Mouse (Mus musculus) midbrain, embryonic 10.5 days (tissue): Measurements from ENCODE around the gene Ppp1r13b. TPM values are rescaled to one million over a fixed set of nuclear protein-coding genes. Genes with fewer than 3 reads are reported as not detected.

Experiments
- DNase-seq: peaks from one replicate; pipeline ENCODE4 v3.0.0-alpha.2; 2017; ENCODE audit warnings: low spot score
- H3K27ac ChIP-seq: fragments of 300-500 bp; sonication (generic); replicated peaks from 2 replicates; pipeline ENCODE4 v1.5.1; 2016; ENCODE audit warnings: mild to moderate bottlenecking
- H3K27me3 ChIP-seq: fragments of 300-500 bp; sonication (generic); 2 replicates; pipeline ENCODE4 v1.6.1; 2016; ENCODE audit warnings: low read depth, mild to moderate bottlenecking; ENCODE audit not compliant: poor library complexity, severe bottlenecking
- H3K36me3 ChIP-seq: fragments of 300-500 bp; sonication (generic); 2 replicates; pipeline ENCODE4 v1.6.1; 2016; ENCODE audit warnings: mild to moderate bottlenecking, moderate library complexity
- H3K4me1 ChIP-seq: fragments of 300-500 bp; sonication (generic); 2 replicates; pipeline ENCODE4 v1.6.1; 2016
- H3K4me3 ChIP-seq: fragments of 300-500 bp; sonication (generic); 2 replicates; pipeline ENCODE4 v1.5.1; 2016; ENCODE audit warnings: mild to moderate bottlenecking, moderate library complexity
- H3K9me3 ChIP-seq: fragments of 300-500 bp; sonication (generic); replicated peaks from 2 replicates; pipeline ENCODE4 v1.6.1; 2016; ENCODE audit warnings: mild to moderate bottlenecking
- WGBS: fragments of 180-500 bp; shearing (Covaris S2); methylation state at CpG from one replicate; pipeline ENCODE4 v1.1.7; 2016; 5-methylcytosine and 5-hydroxymethylcytosine counted together
- polyA plus RNA-seq: library from polyadenylated mRNA; unstranded; fragments of >200 nt; fragmentation: Nextera tagmentation; extraction: Ambion mirVana; gene quantifications from 2 replicates; pipeline ENCODE4 v1.2.1, GENCODE M21; 2016

The Ppp1r13b gene
- polyA plus RNA-seq, 1 experiment from 2014 or later: 3.5 TPM

DNA sequence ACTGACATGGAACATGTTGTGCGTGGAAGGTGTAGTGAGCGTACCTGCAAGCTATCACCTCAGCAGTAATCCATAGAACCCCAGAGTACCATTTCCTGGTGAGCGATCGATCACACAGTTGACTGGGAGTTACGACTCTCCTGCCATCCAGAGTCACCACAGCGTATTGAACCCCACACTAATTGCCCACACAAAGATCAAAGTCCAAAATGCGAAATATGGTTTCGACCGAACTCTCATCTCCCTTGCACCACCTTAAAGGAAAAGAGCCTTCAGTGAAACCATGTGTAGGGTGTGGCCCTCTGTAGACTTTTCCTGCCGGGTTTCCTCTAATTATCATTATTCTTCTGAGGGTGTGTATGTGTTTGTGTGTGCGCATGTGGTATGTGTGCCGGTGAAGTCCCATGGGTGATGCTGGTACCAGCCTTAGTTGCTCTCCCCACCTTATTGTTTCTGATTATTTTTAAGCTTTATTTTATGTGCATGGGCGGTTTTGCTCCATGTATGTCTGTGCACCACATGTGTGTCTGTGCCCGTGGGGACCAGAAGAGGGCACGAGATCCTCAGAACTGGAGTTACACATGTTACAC, 3.4 kb upstream of the Ppp1r13b start:
- Histone ChIP-seq H3K36me3 (no peaks in the 10 kb centered on the region), H3K9me3 (no peaks in the 10 kb centered on the region), H3K27me3 (peaks cover 45% of the 10 kb centered on the region), H3K4me1 (peaks cover 21% of the 10 kb centered on the region), H3K4me3 (no peak overlapping the region), H3K27ac (no peak overlapping the region)
- DNase-seq: no peak
- WGBS: 92% methylated on average over 15 of the region's 15 CpGs

DNA sequence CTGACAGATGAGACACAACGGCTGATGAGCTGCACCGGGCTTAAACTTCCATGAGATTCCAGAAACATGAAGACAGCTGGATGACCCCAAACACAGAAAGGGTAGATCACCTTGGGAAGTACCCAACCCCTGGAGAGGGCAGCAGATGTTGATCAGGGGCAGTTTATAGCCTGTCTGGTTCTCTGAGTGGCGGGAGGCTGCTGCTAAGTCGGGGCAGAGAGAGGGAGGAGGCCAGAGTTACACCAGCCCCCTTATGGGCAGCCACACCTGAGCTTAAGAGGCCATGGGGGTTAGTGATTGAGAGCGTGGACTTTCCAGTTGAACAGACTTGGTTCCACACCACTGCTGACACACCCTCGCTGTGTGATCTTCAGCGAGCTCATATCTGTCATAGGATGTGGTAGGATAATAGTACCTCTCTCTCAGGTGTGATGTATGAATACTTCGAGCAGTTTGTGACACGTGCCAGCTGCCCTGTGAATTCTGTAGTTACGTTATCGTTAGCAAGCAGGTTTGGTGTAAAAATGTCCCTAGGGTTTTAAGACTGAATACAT, 1.2 kb upstream of the Ppp1r13b start:
- H3K9me3 ChIP-seq: no peaks in the 10 kb centered on the region
- no peaks in the 10 kb centered on the region for H3K36me3 ChIP-seq
- DNase-seq: no peak
- peaks cover 21% of the 10 kb centered on the region for H3K4me1 ChIP-seq
- peak overlapping the region; percentile 79; the same call in 1 of the 2 replicates for H3K4me3 ChIP-seq
- 76% methylated on average over 11 of the region's 11 CpGs for WGBS
- H3K27ac ChIP-seq: no peak overlapping the region
- H3K27me3 ChIP-seq: peaks cover 67% of the 10 kb centered on the region

DNA sequence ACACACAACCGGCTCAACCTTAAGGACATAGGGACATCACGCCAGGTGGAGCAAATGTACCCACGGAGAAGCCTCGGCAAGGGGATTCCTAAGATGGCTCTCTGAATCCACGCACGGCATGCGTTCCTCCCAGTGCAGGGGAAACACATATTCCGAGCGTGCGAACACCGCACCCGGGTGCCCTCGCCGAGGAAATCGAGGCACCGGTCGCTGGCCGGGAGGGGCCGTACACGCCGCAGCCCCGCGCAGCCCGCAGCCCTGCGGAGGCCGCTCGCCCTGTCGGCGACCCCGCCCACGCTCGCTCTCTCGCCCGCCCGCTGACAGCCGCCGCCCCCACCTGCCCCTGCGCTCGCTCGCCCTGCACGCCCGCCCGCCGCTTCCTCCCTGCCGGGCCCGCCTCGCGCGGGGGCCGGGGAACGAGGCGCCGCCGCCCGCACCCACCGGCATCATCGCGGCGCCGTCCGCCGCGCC, 454 bp downstream of the Ppp1r13b start:
- peaks cover 21% of the 10 kb centered on the region for H3K4me1 ChIP-seq
- H3K4me3 ChIP-seq: peak overlapping the region; percentile 79
- H3K27ac ChIP-seq: peak overlapping the region; percentile 78
- WGBS: 5% methylated on average over 63 of the region's 63 CpGs
- H3K27me3 ChIP-seq: peaks cover 77% of the 10 kb centered on the region
- H3K36me3 ChIP-seq: no peaks in the 10 kb centered on the region
- no peaks in the 10 kb centered on the region for H3K9me3 ChIP-seq
- DNase-seq: peak; percentile 51

DNA sequence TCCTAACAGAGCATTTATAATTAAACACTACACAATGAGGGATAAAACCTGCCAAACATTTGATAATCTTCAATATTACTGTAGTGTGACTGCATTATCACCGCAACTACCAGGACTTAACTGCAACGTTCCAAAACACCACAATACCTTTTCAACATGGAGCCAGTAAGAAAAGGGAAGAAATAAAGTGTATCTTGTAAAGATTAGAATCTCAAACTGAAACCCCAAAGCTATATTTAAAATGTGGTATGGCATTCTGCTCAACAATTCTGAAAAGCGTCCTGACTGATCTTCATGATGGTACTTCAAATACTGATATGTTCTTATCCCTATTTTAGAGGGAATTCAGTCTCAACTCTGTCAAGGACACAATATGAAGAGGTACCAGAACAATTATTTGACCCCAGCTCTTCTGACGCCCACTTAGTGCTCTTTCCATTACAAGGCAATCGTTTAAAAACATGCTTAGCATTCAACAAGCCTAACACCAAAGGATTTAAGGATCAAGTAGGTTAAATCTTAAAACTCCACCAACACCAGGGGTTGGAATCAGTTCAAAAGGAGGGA, 1.5 kb downstream of the Ppp1r13b start:
- Histone ChIP-seq H3K9me3 (no peaks in the 10 kb centered on the region), H3K27ac (no peak overlapping the region), H3K4me3 (peak overlapping the region; percentile 79; the same call in 1 of the 2 replicates), H3K4me1 (peaks cover 21% of the 10 kb centered on the region), H3K36me3 (no peaks in the 10 kb centered on the region), H3K27me3 (peaks cover 77% of the 10 kb centered on the region)
- DNase-seq: no peak
- WGBS: 50% methylated on average over 5 of the region's 5 CpGs

DNA sequence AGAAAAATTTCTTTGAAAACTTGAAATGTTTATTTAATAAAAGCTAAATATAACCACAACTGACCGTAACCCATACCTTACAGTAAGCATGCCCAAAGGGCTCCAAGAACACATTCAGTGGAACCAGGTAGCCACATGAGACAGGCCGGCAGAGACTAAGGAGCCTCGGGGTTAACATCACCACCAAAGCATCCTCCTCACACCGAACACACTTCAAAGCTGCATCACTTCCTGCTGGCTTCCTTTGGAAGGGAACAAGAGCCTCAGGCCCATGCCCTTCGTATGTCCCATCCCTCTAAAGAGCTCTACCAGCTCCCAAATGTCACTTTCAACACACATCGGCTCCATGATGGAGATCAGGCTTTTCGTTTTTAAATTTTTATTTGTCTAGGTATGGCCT, 5.4 kb downstream of the Ppp1r13b start:
- Histone ChIP-seq H3K36me3 (no peaks in the 10 kb centered on the region), H3K27me3 (peaks cover 44% of the 10 kb centered on the region), H3K9me3 (no peaks in the 10 kb centered on the region), H3K27ac (no peak overlapping the region), H3K4me1 (peaks cover 10% of the 10 kb centered on the region), H3K4me3 (no peak overlapping the region)
- no peak for DNase-seq
- 88% methylated on average over 7 of the region's 7 CpGs for WGBS

DNA sequence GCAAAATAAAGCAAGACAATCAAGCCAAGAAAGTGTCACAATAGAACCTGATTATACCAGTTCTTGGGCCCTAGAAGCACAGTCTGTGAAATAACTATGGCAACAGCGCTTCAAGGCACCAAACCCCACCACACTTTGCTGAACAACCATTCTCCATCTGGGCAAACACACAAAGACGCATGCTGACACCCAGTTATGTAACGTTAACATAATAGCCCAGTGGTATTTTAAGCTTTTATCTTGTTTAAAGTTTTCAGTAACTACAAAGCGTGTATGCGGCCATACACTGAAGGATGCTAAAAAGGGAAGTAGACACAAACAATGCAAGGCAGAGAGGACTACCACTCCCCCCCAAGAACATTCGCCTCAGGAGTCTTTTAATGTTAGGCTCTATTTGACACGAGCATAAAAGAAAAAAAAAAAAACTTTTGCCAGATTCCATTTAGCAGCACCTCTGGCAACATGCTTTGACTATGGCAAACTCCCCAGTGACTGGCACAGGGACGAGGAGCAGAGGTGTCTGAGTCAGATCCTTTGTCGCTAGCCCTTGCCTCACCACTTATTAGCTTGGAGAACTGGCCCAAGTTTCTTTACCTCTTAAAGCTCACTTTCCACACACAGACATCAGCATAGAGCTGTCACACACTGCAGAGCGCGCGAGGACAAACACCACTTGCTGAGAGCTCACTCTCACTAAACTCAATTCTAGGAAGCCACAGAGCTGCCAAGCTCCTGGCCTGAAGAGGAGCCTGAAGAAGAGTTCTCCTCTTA, 6.6 kb downstream of the Ppp1r13b start:
- DNase-seq: no peak
- Histone ChIP-seq H3K27me3 (peaks cover 32% of the 10 kb centered on the region), H3K4me3 (no peak overlapping the region), H3K36me3 (no peaks in the 10 kb centered on the region), H3K4me1 (peaks cover 3% of the 10 kb centered on the region; the same call in 1 of the 2 replicates), H3K9me3 (no peaks in the 10 kb centered on the region), H3K27ac (no peak overlapping the region)
- 76% methylated on average over 12 of the region's 12 CpGs for WGBS

DNA sequence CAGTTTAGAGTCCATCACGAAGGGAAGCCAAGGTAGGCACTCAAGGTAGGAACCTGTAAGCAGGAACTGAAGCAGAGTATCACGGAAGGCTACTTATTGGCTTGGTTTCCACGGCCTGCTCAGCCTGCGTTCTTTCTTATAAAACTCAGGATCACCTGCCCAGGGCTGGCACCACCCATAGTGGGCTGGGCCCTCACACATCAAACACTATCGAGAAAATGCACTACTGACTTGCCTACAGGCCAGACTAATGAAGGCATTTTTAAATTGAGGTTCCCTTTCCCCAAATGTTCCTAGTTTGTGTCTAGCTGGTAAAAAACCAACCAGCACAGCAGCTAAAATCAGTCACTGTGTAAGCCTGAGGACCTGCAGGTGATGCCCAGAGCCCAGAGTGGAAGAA, 8.3 kb downstream of the Ppp1r13b start:
- DNase-seq: no peak
- 83% methylated on average over 5 of the region's 5 CpGs for WGBS
- Histone ChIP-seq H3K4me1 (peaks cover 3% of the 10 kb centered on the region; the same call in 1 of the 2 replicates), H3K4me3 (no peak overlapping the region), H3K36me3 (no peaks in the 10 kb centered on the region), H3K27me3 (peaks cover 16% of the 10 kb centered on the region; the same call in 1 of the 2 replicates), H3K9me3 (no peaks in the 10 kb centered on the region), H3K27ac (no peak overlapping the region)

DNA sequence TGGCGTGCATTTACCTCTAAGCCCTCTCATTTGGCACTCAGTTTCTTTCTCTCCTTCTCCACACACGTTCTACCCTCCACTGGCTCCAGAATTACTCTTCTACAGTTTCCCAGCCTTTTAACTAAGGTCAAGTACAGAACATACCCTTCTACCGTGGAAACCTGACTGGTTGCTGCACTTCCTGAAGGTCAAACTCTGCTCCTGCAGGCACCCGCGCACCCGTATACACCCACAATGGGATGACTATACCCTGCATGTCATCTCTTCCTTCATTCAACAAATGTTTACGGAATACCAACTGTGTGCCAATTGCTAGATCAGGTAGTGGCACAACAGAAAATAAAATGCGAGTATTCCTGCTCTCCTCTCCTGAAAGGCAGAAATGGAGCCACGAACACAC, 9.2 kb downstream of the Ppp1r13b start:
- no peak for DNase-seq
- Histone ChIP-seq H3K9me3 (no peaks in the 10 kb centered on the region), H3K36me3 (no peaks in the 10 kb centered on the region), H3K27me3 (peaks cover 6% of the 10 kb centered on the region; the same call in 1 of the 2 replicates), H3K4me1 (peaks cover 3% of the 10 kb centered on the region; the same call in 1 of the 2 replicates), H3K4me3 (no peak overlapping the region), H3K27ac (no peak overlapping the region)
- WGBS: 81% methylated on average over 9 of the region's 9 CpGs

DNA sequence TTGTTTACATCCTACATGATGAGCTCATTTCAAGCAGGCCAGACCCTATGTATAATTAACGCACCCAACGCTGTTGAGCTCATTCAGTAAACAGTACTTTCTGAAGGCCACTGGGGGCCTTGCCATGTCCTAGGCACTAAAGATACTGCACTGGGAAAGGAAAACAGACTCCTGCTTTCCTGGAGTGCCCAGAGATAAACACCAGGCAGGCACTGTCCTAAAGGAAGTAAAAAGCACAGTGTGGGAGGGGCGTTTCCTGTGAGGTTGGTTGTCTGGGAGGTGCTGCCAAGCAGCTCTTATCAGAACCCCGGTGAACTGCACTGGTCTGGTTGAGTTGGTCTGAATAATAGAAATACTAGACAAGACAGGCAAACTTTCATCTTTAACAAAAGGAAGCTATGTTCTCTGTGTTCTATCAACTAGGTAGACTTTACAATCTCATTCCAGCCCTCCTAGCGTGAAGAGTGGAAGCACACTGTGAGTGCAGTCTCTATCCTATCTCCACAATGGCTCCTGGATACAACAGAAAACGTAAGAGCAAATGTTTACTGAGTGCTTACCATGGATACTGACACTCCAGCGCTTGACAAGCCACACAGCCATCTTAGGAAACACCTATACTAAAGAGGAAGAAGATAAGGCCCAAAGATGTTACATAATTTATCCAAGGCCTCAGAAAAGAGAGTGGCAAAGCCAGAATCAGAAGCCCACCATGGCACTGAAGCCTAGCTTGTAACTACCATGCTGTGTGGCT, 10.8 kb downstream of the Ppp1r13b start:
- H3K4me1 ChIP-seq: peaks cover 4% of the 10 kb centered on the region
- no peak overlapping the region for H3K4me3 ChIP-seq
- H3K27ac ChIP-seq: no peak overlapping the region
- no peak for DNase-seq
- no peaks in the 10 kb centered on the region for H3K36me3 ChIP-seq
- H3K9me3 ChIP-seq: no peaks in the 10 kb centered on the region
- H3K27me3 ChIP-seq: no peaks in the 10 kb centered on the region
- WGBS: 72% methylated on average over 7 of the region's 7 CpGs

DNA sequence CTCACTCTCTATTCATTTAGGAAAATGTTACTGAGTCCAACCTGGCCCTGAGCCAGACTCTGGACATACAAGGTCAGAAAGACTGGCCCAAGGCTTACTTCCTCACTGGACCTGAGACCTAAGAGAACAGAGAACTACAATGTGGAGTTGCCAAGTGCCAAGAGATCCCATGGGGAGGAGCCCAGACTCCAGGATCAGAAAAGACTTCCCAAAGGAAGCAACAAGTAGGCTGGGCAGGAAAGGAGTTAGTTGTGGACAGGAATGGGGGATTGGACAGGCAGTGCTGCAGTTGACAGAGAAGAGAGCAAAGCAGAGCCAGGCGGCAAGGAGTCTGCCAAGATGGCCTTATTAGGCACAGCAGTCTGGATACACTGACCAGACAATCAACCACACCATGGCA, 13.8 kb downstream of the Ppp1r13b start:
- Histone ChIP-seq H3K9me3 (no peaks in the 10 kb centered on the region), H3K36me3 (no peaks in the 10 kb centered on the region), H3K27ac (no peak overlapping the region), H3K27me3 (no peaks in the 10 kb centered on the region), H3K4me1 (peaks cover 6% of the 10 kb centered on the region), H3K4me3 (no peak overlapping the region)
- no peak for DNase-seq
- 63% methylated on average over 1 of the region's 1 CpGs for WGBS

DNA sequence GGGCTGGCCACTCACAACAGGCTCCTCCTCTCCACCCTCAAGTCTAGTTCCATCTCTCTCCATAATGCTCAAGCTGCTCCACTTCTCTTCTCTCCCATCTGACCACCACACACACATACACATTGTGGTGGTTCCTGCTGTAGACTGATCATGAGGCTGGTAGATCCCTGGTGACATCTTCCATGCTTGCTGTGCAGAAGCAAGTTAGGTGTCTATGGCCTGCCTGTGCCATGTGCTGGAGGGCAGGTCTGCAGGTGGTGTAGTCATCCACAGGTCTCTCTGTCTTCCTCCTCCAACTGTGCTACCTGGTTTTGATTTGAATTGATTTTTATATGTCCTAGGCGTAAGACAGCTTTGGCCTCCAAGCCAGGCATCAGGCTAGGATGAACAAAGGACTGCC, 14.9 kb downstream of the Ppp1r13b start:
- Histone ChIP-seq H3K4me3 (no peak overlapping the region), H3K9me3 (no peaks in the 10 kb centered on the region), H3K27me3 (no peaks in the 10 kb centered on the region), H3K4me1 (peaks cover 6% of the 10 kb centered on the region), H3K36me3 (no peaks in the 10 kb centered on the region), H3K27ac (no peak overlapping the region)
- WGBS: 97% methylated on average over 1 of the region's 1 CpGs
- DNase-seq: no peak

DNA sequence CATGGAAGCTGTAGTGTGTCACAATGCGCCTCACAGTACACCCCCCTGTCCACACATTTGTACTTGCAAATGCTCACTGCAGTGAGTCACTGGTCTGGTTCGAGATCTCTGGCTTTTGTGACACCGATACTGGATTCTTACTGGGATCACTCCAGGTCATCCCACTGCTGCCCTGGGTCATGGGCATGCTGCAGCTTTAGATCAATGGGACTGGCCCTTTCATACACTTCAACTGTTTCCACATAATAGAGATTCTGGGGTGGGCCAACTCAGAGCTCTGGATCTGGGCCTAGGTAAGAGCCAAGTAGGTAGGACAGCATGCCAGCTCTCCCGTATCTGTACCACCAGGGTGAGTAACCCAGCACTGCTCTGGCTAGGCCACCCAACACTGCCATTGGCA, 16.1 kb downstream of the Ppp1r13b start:
- 90% methylated on average over 4 of the region's 4 CpGs for WGBS
- Histone ChIP-seq H3K36me3 (no peaks in the 10 kb centered on the region), H3K4me3 (no peak overlapping the region), H3K27me3 (no peaks in the 10 kb centered on the region), H3K27ac (no peak overlapping the region), H3K9me3 (no peaks in the 10 kb centered on the region), H3K4me1 (peaks cover 5% of the 10 kb centered on the region)
- no peak for DNase-seq
